Comparison of ENCODE assay signal across 10 mouse cellular contexts in genomic region chr9:48834006-48834405, GRCm38 (mm10). TPM values are rescaled to one million over a fixed set of nuclear protein-coding genes. Genes with fewer than 3 reads are reported as not detected.
DNase-seq lines count a peak whose midpoint lies in the region; ATAC-seq and TF ChIP-seq lines count a peak whose summit lies in the region.
"Had no signal": no experiment of that assay in that cellular context is flagged by ENCODE, and none has a peak within 500 bp of the region (broad histone marks: within the 10 kb centered on the region; RNA-seq: fewer than 3 reads in every experiment).

No protein-coding gene starts in this region.

- peak overlapping the region; percentile 88 for H3K9ac ChIP-seq in heart, adult 2 months (ENCODE audit: low read depth, low read length)
- peak overlapping the region; percentile 77 for H3K9ac ChIP-seq in hindbrain, embryonic 11.5 days (ENCODE audit: low read depth, low read length)

- peak; percentile 31 to 47 for DNase-seq in heart, adult 2 months
- no peak for DNase-seq in heart, adult 9 months (ENCODE audit: low spot score in 2 of 2)
- DNase-seq in embryonic facial prominence, embryonic 10.5 days (ENCODE audit: low spot score): no peak
- no peak for DNase-seq in hindbrain, embryonic 11.5 days (ENCODE audit: low spot score)
- no peak for DNase-seq in midbrain, embryonic 10.5 days (ENCODE audit: low spot score)
- DNase-seq in layer of hippocampus, adult 18-20 months (ENCODE audit: low spot score in 2 of 2): no peak
- DNase-seq in layer of hippocampus, adult 8-10 months (ENCODE audit: low spot score in 2 of 2): no peak
- DNase-seq: adrenal gland, adult 8-10 months had no signal

- 29% methylated on average over 4 of the region's 4 CpGs for WGBS in heart, adult 2 months
- 20% methylated on average over 4 of the region's 4 CpGs for WGBS in embryonic facial prominence, embryonic 10.5 days
- 21% methylated on average over 4 of the region's 4 CpGs for WGBS in hindbrain, embryonic 11.5 days
- 16% methylated on average over 4 of the region's 4 CpGs for WGBS in midbrain, embryonic 10.5 days

- TF ChIP-seq POLR2A in heart, adult 2 months (IDR thresholded peaks at IDR 0.05; ENCODE audit: insufficient read depth, low read depth, low read length): 0 out of 2 replicates have a peak, but pooled peaks have one; percentile 41

- peaks cover 33% of the 10 kb centered on the region for H3K36me3 ChIP-seq in heart, adult 2 months (ENCODE audit: control insufficient read depth, insufficient read depth, low read length)
- peaks cover 42% of the 10 kb centered on the region for H3K36me3 ChIP-seq in embryonic facial prominence, embryonic 10.5 days (replicated peaks)
- H3K36me3 ChIP-seq in hindbrain, embryonic 11.5 days (ENCODE audit: control insufficient read depth, insufficient read depth, low read length): peaks cover 4% of the 10 kb centered on the region
- peaks cover 47% of the 10 kb centered on the region for H3K36me3 ChIP-seq in midbrain, embryonic 10.5 days

- ATAC-seq in hindbrain, embryonic 11.5 days (ENCODE audit: low FRiP score): no peak
- ATAC-seq in erythroid progenitor cell, adult 5-6 weeks (replicated peaks; ENCODE audit: low FRiP score, poor library complexity, severe bottlenecking): no peak

- no peaks in the 10 kb centered on the region for H3K9me3 ChIP-seq in embryonic facial prominence, embryonic 10.5 days
- no peaks in the 10 kb centered on the region for H3K9me3 ChIP-seq in hindbrain, embryonic 11.5 days (ENCODE audit: control insufficient read depth, low read length)
- H3K9me3 ChIP-seq in midbrain, embryonic 10.5 days (replicated peaks): no peaks in the 10 kb centered on the region

- TF ChIP-seq EP300 in heart, adult 2 months (IDR thresholded peaks at IDR 0.05; ENCODE audit: insufficient read depth, low read depth, low read length): no peak

- intact Hi-C loops in heart, adult 2 months (cut with DNase I): loop anchor here (2.0 kb wide), 1 partner anchor 15 kb away; no protein-coding TSS in a partner anchor

- H3K4me3 ChIP-seq in heart, adult 2 months: peak overlapping the region; percentile 89
- peak overlapping the region; percentile 89 for H3K4me3 ChIP-seq in embryonic facial prominence, embryonic 10.5 days
- peak overlapping the region; percentile 84 for H3K4me3 ChIP-seq in hindbrain, embryonic 11.5 days (ENCODE audit: low read depth, low read length)
- peak overlapping the region; percentile 97 for H3K4me3 ChIP-seq in midbrain, embryonic 10.5 days

- peak overlapping the region; percentile 97 for H3K27ac ChIP-seq in heart, adult 2 months
- H3K27ac ChIP-seq in embryonic facial prominence, embryonic 10.5 days (replicated peaks): 0 out of 2 replicates have a peak overlapping the region, but pooled peaks have one; percentile 85
- no peak overlapping the region for H3K27ac ChIP-seq in hindbrain, embryonic 11.5 days (ENCODE audit: low read depth, low read length)
- H3K27ac ChIP-seq in midbrain, embryonic 10.5 days (replicated peaks): peak overlapping the region; percentile 92

- peaks cover 6% of the 10 kb centered on the region for H3K79me2 ChIP-seq in heart, adult 2 months (replicated peaks; ENCODE audit: control insufficient read depth, insufficient read depth, low read length)

- peak overlapping the region; percentile 96 for H3K4me2 ChIP-seq in hindbrain, embryonic 11.5 days (replicated peaks; ENCODE audit: low read depth, low read length)

- H3K4me1 ChIP-seq in heart, adult 2 months (ENCODE audit: control insufficient read depth, insufficient read depth, low read length): peaks cover 29% of the 10 kb centered on the region
- H3K4me1 ChIP-seq in embryonic facial prominence, embryonic 10.5 days: peaks cover 74% of the 10 kb centered on the region
- H3K4me1 ChIP-seq in hindbrain, embryonic 11.5 days (replicated peaks; ENCODE audit: control insufficient read depth, insufficient read depth, low read length): peaks cover 10% of the 10 kb centered on the region; the same call in 1 of the 2 replicates
- peaks cover 87% of the 10 kb centered on the region for H3K4me1 ChIP-seq in midbrain, embryonic 10.5 days

- no peaks in the 10 kb centered on the region for H3K27me3 ChIP-seq in heart, adult 2 months (ENCODE audit: control insufficient read depth, insufficient read depth, low read length)
- H3K27me3 ChIP-seq in embryonic facial prominence, embryonic 10.5 days (replicated peaks; ENCODE audit: low read depth, poor library complexity, severe bottlenecking): peaks cover 87% of the 10 kb centered on the region
- H3K27me3 ChIP-seq in hindbrain, embryonic 11.5 days (ENCODE audit: control insufficient read depth, insufficient read depth, low read length): no peaks in the 10 kb centered on the region
- H3K27me3 ChIP-seq in midbrain, embryonic 10.5 days (ENCODE audit: low read depth, poor library complexity, severe bottlenecking): peaks cover 49% of the 10 kb centered on the region

- no peak for TF ChIP-seq CTCF in heart, adult 2 months (IDR thresholded peaks at IDR 0.05)

RNA-seq across cellular contexts. Expression of gene Zbtb16, which starts 2.0 kb away (rescaled TPM):
- 100 to 1,000 TPM; 149 to 150 TPM for total RNA-seq in heart, adult 2 months (2021)
- 15.7 and 23.7 TPM in 2 replicates for polyA plus RNA-seq in heart, adult 2 months (2012; rRNA removed)
- 15.8 and 21.0 TPM in 2 replicates for polyA plus RNA-seq in embryonic facial prominence, embryonic 10.5 days (2016; fragmentation: Nextera tagmentation; extraction: Ambion mirVana)
- 8.4 and 10.6 TPM in 2 replicates for polyA plus RNA-seq in hindbrain, embryonic 11.5 days (2014; fragmentation: Nextera tagmentation; extraction: Ambion mirVana)
- polyA plus RNA-seq in midbrain, embryonic 10.5 days (2016; fragmentation: Nextera tagmentation; extraction: Ambion mirVana): 39.8 and 48.1 TPM in 2 replicates
- under 0.01 TPM in 1 of 2 replicates, not detected in the other for total RNA-seq in erythroid progenitor cell, adult 5-6 weeks (2015; ENCODE audit: low replicate concordance)
- total RNA-seq in erythroid progenitor cell, adult 5-6 weeks (2017; ENCODE audit: low replicate concordance): 0.13 and 0.76 TPM in 2 replicates
- total RNA-seq in layer of hippocampus, adult 18-20 months (2021): 100 to 1,000 TPM; 142 to 156 TPM
- 100 to 1,000 TPM; 118 to 146 (median 137) TPM for total RNA-seq in layer of hippocampus, adult 8-10 months (2022)
- polyA plus RNA-seq: C2C12 had no signal

Comparison
In these comparisons a context has a peak if more than half of its experiments do, and no peak if none do; other contexts are left out.
1. DNase-seq: peak in heart, adult 2 months (2 of 2); none in heart, adult 9 months (0 of 2), embryonic facial prominence, embryonic 10.5 days (single experiment), hindbrain, embryonic 11.5 days (single experiment), midbrain, embryonic 10.5 days (single experiment), layer of hippocampus, adult 18-20 months (0 of 2) and layer of hippocampus, adult 8-10 months (0 of 2).
2. RNA of gene Zbtb16, which starts 2.0 kb away (total RNA-seq): 142 to 156 TPM in layer of hippocampus, adult 18-20 months, 149 to 150 TPM in heart, adult 2 months and 118 to 146 TPM in layer of hippocampus, adult 8-10 months; under 0.01 to 0.76 TPM in erythroid progenitor cell, adult 5-6 weeks; every median in the first group is over 10 times any median in the second.
3. Peak in every context shown above with its lines, with median percentiles within 50 percentile points of each other: H3K4me3 ChIP-seq.